Mouse (Mus musculus): ENCODE results near the gene Nsun4.

DNA sequence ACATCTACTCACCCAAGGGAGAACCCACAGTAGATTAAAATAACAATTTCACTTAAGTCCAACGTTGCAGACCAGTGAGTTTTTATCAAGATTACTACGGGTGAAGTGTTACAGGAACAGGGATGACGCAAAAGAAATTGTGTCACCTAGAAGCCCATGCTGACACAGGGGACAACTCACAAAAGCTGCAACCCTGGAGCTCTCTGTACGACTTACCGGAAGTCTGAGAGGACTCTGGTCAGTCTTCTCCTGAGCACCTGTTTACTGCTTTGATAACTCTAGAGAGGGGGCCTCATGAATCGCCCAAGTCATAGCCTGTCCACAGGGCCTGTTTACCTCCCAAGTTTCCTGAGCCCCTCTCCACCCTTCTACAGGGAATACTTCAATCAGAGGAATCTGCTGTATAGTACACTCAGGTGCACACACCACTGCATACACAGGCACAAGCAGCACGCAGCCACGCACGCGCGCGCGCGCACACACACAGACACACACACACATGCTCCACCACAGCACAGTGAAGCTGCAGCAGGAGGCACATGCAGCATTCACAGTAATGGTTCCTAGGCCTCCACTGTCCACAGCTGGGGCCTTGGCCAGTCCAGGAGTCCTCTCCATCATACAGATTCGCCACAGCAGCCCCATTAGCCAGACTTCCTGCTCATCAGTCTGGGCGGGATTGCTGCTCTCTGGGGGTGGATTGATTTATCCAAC, 58.9 kb downstream of the Nsun4 start:
- TF ChIP-seq POLR2A (IDR thresholded peaks at IDR 0.05; ENCODE audit: insufficient read length, low read depth) (no peak), MAX (IDR thresholded peaks at IDR 0.05; ENCODE audit: low read depth) (no peak), MYOG (IDR thresholded peaks at IDR 0.05; ENCODE audit: control insufficient read depth in 1 of 3, insufficient read depth in 1 of 3, insufficient read length in 2 of 3, low read depth in 2 of 3) (no peak), USF1 (IDR thresholded peaks at IDR 0.05; ENCODE audit: low read depth) (no peak), TCF3 (IDR thresholded peaks at IDR 0.05; ENCODE audit: insufficient read length, low read depth) (no peak), E2F4 (IDR thresholded peaks at IDR 0.05; ENCODE audit: insufficient read depth) (no peak), MYOD1 (IDR thresholded peaks at IDR 0.05; ENCODE audit: control insufficient read depth in 1 of 3, insufficient read length in 2 of 3, low read depth in 2 of 3) (no peak), POLR2AphosphoS2 (IDR thresholded peaks at IDR 0.05; ENCODE audit: insufficient read length, low read depth) (no peak), CEBPB (IDR thresholded peaks at IDR 0.05; ENCODE audit: insufficient read depth, poor library complexity, severe bottlenecking) (no peak)
